Mouse (Mus musculus) midbrain, embryonic 14.5 days (tissue): ENCODE results near the gene Hddc3. TPM values are rescaled to one million over a fixed set of nuclear protein-coding genes. Genes with fewer than 3 reads are reported as not detected.
"Not testable (repeated sequence)": the region's sequence is repeated elsewhere in the genome, so short reads cannot be mapped to it uniquely, and the experiment has no call there.

Source experiments
- ATAC-seq: fragments of 200-750 bp; cut with Nextera tagmentation; 2 replicates; pipeline ENCODE4 v1.8.0; 2017; ENCODE audit warnings: moderate number of reproducible peaks, moderate library complexity; ENCODE audit not compliant: low FRiP score, low TSS enrichment
- DNase-seq: peaks from one replicate; pipeline ENCODE4 v3.0.0-alpha.2; 2015
- H3K27ac ChIP-seq: fragments of 300-500 bp; sonication (generic); replicated peaks from 2 replicates; pipeline ENCODE4 v1.5.1; 2014; ENCODE audit warnings: mild to moderate bottlenecking, low read depth, low read length, moderate library complexity
- H3K27me3 ChIP-seq: fragments of 300-500 bp; sonication (generic); 2 replicates; pipeline ENCODE4 v1.6.1; 2014; ENCODE audit warnings: low read length, control low read depth, mixed read lengths; ENCODE audit not compliant: control insufficient read depth, insufficient read depth
- H3K36me3 ChIP-seq: fragments of 300-500 bp; sonication (generic); 2 replicates; pipeline ENCODE4 v1.6.1; 2014; ENCODE audit warnings: low read length, control low read depth; ENCODE audit not compliant: control insufficient read depth, insufficient read depth
- H3K4me1 ChIP-seq: fragments of 300-500 bp; sonication (generic); 2 replicates; pipeline ENCODE4 v1.6.1; 2014; ENCODE audit warnings: mild to moderate bottlenecking, antibody characterized with exemption, low read length, control low read depth; ENCODE audit not compliant: control insufficient read depth, insufficient read depth
- H3K4me2 ChIP-seq: fragments of 300-500 bp; sonication (generic); 2 replicates; pipeline ENCODE4 v1.6.1; 2014; ENCODE audit warnings: mild to moderate bottlenecking, low read length, moderate library complexity
- H3K4me3 ChIP-seq: fragments of 300-500 bp; sonication (generic); replicated peaks from 2 replicates; pipeline ENCODE4 v1.5.1; 2014; ENCODE audit warnings: low read depth, low read length
- H3K9ac ChIP-seq: fragments of 300-500 bp; sonication (generic); replicated peaks from 2 replicates; pipeline ENCODE4 v1.6.1; 2014; ENCODE audit warnings: mild to moderate bottlenecking, low read length, moderate library complexity
- H3K9me3 ChIP-seq: fragments of 300-500 bp; sonication (generic); 2 replicates; pipeline ENCODE4 v1.6.1; 2016; ENCODE audit warnings: low read length, control low read depth, mixed read lengths; ENCODE audit not compliant: control insufficient read depth
- WGBS: fragments of 180-500 bp; shearing (Covaris S2); extraction: QIAGEN DNeasy Blood & Tissue Kit; methylation state at CpG from one replicate; pipeline ENCODE4 v1.1.7; 2014; 5-methylcytosine and 5-hydroxymethylcytosine counted together
- polyA plus RNA-seq: library from polyadenylated mRNA; unstranded; fragments of >200 nt; fragmentation: Nextera tagmentation; extraction: Ambion mirVana; gene quantifications from 2 replicates; pipeline ENCODE4 v1.2.1, GENCODE M21; 2014

Gene Hddc3
- polyA plus RNA-seq, 1 experiment from 2014 or later: 28.7 TPM

GRCm38 (mm10) chr7:80392119-80392518, 49.2 kb downstream of the Hddc3 start:
- 94% methylated on average over 15 of the region's 15 CpGs for WGBS
- 0 out of 2 replicates have a peak, but pooled peaks cover under 1% of the 10 kb centered on the region for H3K27me3 ChIP-seq
- no peak overlapping the region for H3K4me2 ChIP-seq
- peaks cover 69% of the 10 kb centered on the region for H3K36me3 ChIP-seq
- no peak for DNase-seq
- no peak for ATAC-seq
- no peak overlapping the region for H3K4me3 ChIP-seq
- H3K4me1 ChIP-seq: peaks cover 11% of the 10 kb centered on the region
- H3K27ac ChIP-seq: no peak overlapping the region
- H3K9me3 ChIP-seq: no peaks in the 10 kb centered on the region
- H3K9ac ChIP-seq: no peak overlapping the region

- Histone ChIP-seq H3K4me2 (no peak overlapping the region), H3K4me3 (no peak overlapping the region), H3K27me3 (no peaks in the 10 kb centered on the region), H3K36me3 (peaks cover 78% of the 10 kb centered on the region), H3K27ac (no peak overlapping the region), H3K4me1 (no peaks in the 10 kb centered on the region), H3K9ac (no peak overlapping the region), H3K9me3 (no peaks in the 10 kb centered on the region)
- no peak for ATAC-seq
- DNase-seq: no peak
- 94% methylated on average over 4 of the region's 4 CpGs for WGBS
Observed at GRCm38 (mm10) chr7:80394600-80394999, 51.7 kb downstream of the Hddc3 start.

- ATAC-seq, H3K9ac ChIP-seq, H3K9me3 ChIP-seq, H3K4me1 ChIP-seq, H3K4me3 ChIP-seq, DNase-seq, H3K4me2 ChIP-seq, H3K27me3 ChIP-seq, H3K27ac ChIP-seq: not testable (repeated sequence)
- peaks cover 60% of the 10 kb centered on the region for H3K36me3 ChIP-seq
- 87% methylated on average over 4 of the region's 4 CpGs for WGBS
Observed at GRCm38 (mm10) chr7:80396427-80396826, 53.5 kb downstream of the Hddc3 start.

GRCm38 (mm10) chr7:80397986-80398385, 55.1 kb downstream of the Hddc3 start:
- H3K9ac ChIP-seq: no peak overlapping the region
- H3K4me3 ChIP-seq: no peak overlapping the region
- no peaks in the 10 kb centered on the region for H3K27me3 ChIP-seq
- H3K4me1 ChIP-seq: peaks cover 10% of the 10 kb centered on the region
- H3K36me3 ChIP-seq: peaks cover 45% of the 10 kb centered on the region
- no peak overlapping the region for H3K27ac ChIP-seq
- ATAC-seq: no peak
- H3K4me2 ChIP-seq: no peak overlapping the region
- no peak for DNase-seq
- H3K9me3 ChIP-seq: no peaks in the 10 kb centered on the region
- WGBS: 90% methylated on average over 9 of the region's 9 CpGs

- Histone ChIP-seq H3K27ac (no peak overlapping the region), H3K9me3 (no peaks in the 10 kb centered on the region), H3K4me3 (no peak overlapping the region), H3K4me1 (peaks cover 14% of the 10 kb centered on the region), H3K4me2 (no peak overlapping the region), H3K27me3 (0 out of 2 replicates have a peak, but pooled peaks cover 5% of the 10 kb centered on the region), H3K36me3 (peaks cover 37% of the 10 kb centered on the region), H3K9ac (no peak overlapping the region)
- WGBS: 74% methylated on average over 9 of the region's 9 CpGs
- no peak for ATAC-seq
- DNase-seq: no peak
Observed at GRCm38 (mm10) chr7:80398654-80399444, 55.9 kb downstream of the Hddc3 start.

- 51% methylated on average over 5 of the region's 5 CpGs for WGBS
- Histone ChIP-seq H3K4me1 (peaks cover 14% of the 10 kb centered on the region), H3K27me3 (0 out of 2 replicates have a peak, but pooled peaks cover 5% of the 10 kb centered on the region), H3K4me3 (no peak overlapping the region), H3K36me3 (peaks cover 28% of the 10 kb centered on the region), H3K9ac (no peak overlapping the region), H3K9me3 (no peaks in the 10 kb centered on the region), H3K27ac (no peak overlapping the region), H3K4me2 (no peak overlapping the region)
- no peak for ATAC-seq
- DNase-seq: no peak
Observed at GRCm38 (mm10) chr7:80400099-80400498, 57.2 kb downstream of the Hddc3 start.

Other genes with a start within 250 kb of the Hddc3 start
- 203 and 232 TPM in 2 replicates for gene Idh2, start 227.7 kb upstream of the Hddc3 start, polyA plus RNA-seq
- gene Sema4b, start 156.3 kb upstream of the Hddc3 start, polyA plus RNA-seq: 19.8 and 21.9 TPM in 2 replicates
- 24.2 and 26.7 TPM in 2 replicates for gene Cib1, start 110.3 kb upstream of the Hddc3 start, polyA plus RNA-seq
- gene Gdpgp1, start 110.2 kb upstream of the Hddc3 start, polyA plus RNA-seq: 4.0 TPM in 2 replicates
- gene Ttll13, start 96.7 kb upstream of the Hddc3 start, polyA plus RNA-seq: 1.2 and 2.2 TPM in 2 replicates
- gene Ngrn, start 81.9 kb upstream of the Hddc3 start, polyA plus RNA-seq: 67.3 and 70.8 TPM in 2 replicates
- gene Vps33b, start 73.5 kb upstream of the Hddc3 start, polyA plus RNA-seq: 18.8 and 21.9 TPM in 2 replicates
- gene Prc1, start 48.7 kb upstream of the Hddc3 start, polyA plus RNA-seq: 25.4 and 47.7 TPM in 2 replicates
- gene Rccd1, start 18.6 kb upstream of the Hddc3 start, polyA plus RNA-seq: 14.6 and 16.5 TPM in 2 replicates
- 42.7 and 43.7 TPM in 2 replicates for gene Unc45a, start 2.1 kb upstream of the Hddc3 start, polyA plus RNA-seq
- 18.1 and 19.5 TPM in 2 replicates for gene Man2a2, start 28.3 kb downstream of the Hddc3 start, polyA plus RNA-seq
- 1.6 and 3.2 TPM in 2 replicates for gene Fes, start 44.8 kb downstream of the Hddc3 start, polyA plus RNA-seq
- gene Furin, start 62.3 kb downstream of the Hddc3 start, polyA plus RNA-seq: 4.6 and 4.9 TPM in 2 replicates
- 7.5 and 12.9 TPM in 2 replicates for gene Blm, start 192.0 kb downstream of the Hddc3 start, polyA plus RNA-seq